Mouse (Mus musculus): ENCODE results near the gene Slc16a14. TPM values are rescaled to one million over a fixed set of nuclear protein-coding genes. Genes with fewer than 3 reads are reported as not detected.

Gene Slc16a14
- total RNA-seq, 2 experiments from 2014 or later = 27.8 to 28.4 TPM

GRCm38 (mm10) chr1:84868841-84869240, 66.1 kb downstream of the Slc16a14 start:
- intact Hi-C loops (cut with DNase I) = no loop called here
- no peak for DNase-seq

GRCm38 (mm10) chr1:84868311-84868710, 66.6 kb downstream of the Slc16a14 start:
- DNase-seq = no peak

GRCm38 (mm10) chr1:84866706-84867230, 68.2 kb downstream of the Slc16a14 start:
- no peak for DNase-seq
- intact Hi-C loops (cut with DNase I) = no loop called here

More at GRCm38 (mm10) chr1:84868311-84868710, 66.6 kb downstream of the Slc16a14 start:
- intact Hi-C loops (cut with DNase I) = no loop called here

- no peak for DNase-seq
- intact Hi-C loops (cut with DNase I) = no loop called here
Measured at GRCm38 (mm10) chr1:84866231-84866630, 68.7 kb downstream of the Slc16a14 start.

GRCm38 (mm10) chr1:84864645-84865044, 70.3 kb downstream of the Slc16a14 start:
- intact Hi-C loops (cut with DNase I) = no loop called here
- no peak for DNase-seq

- intact Hi-C loops (cut with DNase I) = no loop called here
Measured at GRCm38 (mm10) chr1:84861255-84861630, 73.7 kb downstream of the Slc16a14 start.

GRCm38 (mm10) chr1:84860360-84861254, 74.3 kb downstream of the Slc16a14 start:
- DNase-seq = no peak
- intact Hi-C loops (cut with DNase I) = no loop called here

More at GRCm38 (mm10) chr1:84861255-84861630, 73.7 kb downstream of the Slc16a14 start:
- DNase-seq = no peak

- intact Hi-C loops (cut with DNase I) = no loop called here
- DNase-seq = no peak
Measured at GRCm38 (mm10) chr1:84859597-84859996, 75.3 kb downstream of the Slc16a14 start.

Other genes with a start within 250 kb of the Slc16a14 start
- gene Dner, start 238.9 kb downstream of the Slc16a14 start, total RNA-seq (2021) = 100 to 1,000 TPM; 280 to 333 TPM
- gene Fbxo36, start 95.3 kb downstream of the Slc16a14 start, total RNA-seq (2021) = 1 to 10 TPM in 1 of 2 experiments, under 1 TPM in 1; 0.99 to 1.2 TPM
- gene Trip12, start 94.6 kb downstream of the Slc16a14 start, total RNA-seq (2021) = 100 to 1,000 TPM; 218 to 235 TPM
- gene Gm10553, start 165.0 kb upstream of the Slc16a14 start, total RNA-seq (2021) = not detected
- gene A530032D15Rik, start 174.7 kb upstream of the Slc16a14 start, total RNA-seq (2021) = not detected

Data from left cerebral cortex, postnatal 4 days (tissue).